Mouse (Mus musculus): ENCODE results near the gene Eif4a2. TPM values are rescaled to one million over a fixed set of nuclear protein-coding genes. Genes with fewer than 3 reads are reported as not detected.
A peak's percentile ranks its signal among the peaks of the same experiment; 100 is the strongest.

Gene Eif4a2
- total RNA-seq, 2 experiments from 2014 or later: 900 to 999 TPM

DNA sequence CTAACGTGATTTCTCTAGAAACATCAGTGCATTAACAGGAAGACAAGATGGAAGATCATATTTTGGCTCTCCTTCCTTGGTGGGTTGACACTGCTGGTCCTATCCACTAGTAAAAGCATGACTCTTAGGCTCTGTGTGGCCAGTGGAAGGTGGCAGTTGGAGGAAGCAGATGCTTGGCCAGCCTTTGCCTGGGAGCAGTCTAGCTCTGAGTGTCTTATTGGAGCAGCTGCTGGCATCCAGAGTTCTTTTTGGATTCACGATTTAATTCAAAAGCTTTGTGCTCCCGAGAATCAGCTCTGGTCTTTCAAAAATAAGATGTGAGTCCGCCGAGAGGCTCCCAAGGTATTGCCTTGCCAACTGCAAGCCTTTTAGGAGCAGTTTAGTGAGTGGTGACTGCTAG, 38.0 kb downstream of the Eif4a2 start:
- DNase-seq: no peak

DNA sequence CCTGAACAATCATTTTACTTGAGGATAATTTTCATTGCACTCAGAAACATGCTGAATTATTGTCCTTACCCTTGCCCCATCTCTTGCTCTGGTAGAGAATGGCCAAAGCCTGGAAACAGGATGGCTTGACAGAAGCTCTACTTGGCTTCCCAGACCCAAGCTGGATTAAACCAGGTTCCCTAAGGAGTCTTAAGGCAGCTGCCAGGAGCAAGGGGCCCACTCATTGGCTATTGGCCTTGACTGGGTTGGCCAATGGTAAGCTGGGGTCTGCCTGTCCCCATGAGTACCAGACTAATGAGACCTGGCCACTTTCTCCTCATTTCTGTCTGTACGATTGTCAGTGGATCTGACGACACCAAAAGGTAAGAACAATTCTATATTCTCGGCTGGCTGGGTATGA, 39.0 kb downstream of the Eif4a2 start, which contains the start of gene Adipoq:
Gene Adipoq, plus strand, starts transcription at position 257 of the 400 bp plus-strand sequence.
- DNase-seq: no peak

DNA sequence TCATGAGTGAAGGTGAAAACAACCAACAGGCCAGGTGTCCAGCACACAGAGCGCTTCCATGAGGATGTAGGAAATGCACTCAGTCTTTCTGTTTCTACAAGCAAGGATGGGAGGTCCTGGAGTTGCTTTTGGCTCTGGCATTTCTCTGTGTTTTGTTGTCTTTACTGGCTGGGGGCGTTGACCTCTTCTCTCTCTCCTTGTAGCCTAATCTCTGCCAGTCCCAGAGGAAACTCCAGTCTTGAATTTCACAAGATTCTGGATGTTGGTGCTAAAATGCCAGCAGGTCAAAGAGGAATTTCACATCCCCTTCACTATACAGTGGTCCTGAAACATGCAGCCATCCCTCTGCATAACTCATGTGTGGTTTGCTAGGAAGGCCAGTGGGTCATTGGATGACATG, 41.7 kb downstream of the Eif4a2 start:
- DNase-seq: no peak

DNA sequence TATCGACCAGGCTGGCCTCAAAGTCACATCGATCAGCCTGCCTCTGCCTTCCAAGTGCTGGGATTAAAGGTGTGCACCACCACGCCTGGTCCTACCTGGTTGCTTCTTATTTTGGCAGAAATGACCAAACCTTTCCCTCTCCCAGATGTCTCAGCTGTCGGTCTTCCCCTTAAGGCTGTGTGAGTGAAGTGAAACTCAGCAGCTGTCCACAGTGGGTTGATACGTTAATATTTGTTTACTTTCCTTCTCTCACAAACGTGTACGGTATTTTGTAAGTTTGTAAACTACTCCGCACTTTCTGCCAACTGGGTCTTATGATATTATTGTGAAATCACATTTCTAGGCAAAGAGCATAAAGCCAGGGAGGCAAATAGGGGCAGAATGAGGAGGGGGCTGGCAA, 42.2 kb downstream of the Eif4a2 start:
- no peak for DNase-seq

DNA sequence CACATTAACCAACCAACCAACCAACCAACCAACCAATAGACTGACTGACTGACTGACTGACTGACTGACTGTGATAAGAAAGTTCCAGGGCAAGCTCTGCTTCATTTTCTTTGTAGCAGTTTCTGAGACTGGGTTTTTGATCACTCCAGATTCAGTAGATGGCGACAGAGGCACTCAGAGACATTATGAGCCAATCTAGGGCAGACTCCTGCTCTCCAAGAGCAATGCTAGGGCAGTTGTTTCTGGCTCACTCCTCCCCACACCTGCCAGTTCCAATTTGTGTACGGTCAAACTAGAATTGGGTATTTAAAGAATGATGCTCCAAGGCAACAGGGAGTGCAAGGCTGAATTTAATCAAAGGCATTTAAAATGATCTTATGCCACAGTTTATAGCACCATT, 44.2 kb downstream of the Eif4a2 start:
- DNase-seq: peak in 1 of 2 experiments; percentile 27

DNA sequence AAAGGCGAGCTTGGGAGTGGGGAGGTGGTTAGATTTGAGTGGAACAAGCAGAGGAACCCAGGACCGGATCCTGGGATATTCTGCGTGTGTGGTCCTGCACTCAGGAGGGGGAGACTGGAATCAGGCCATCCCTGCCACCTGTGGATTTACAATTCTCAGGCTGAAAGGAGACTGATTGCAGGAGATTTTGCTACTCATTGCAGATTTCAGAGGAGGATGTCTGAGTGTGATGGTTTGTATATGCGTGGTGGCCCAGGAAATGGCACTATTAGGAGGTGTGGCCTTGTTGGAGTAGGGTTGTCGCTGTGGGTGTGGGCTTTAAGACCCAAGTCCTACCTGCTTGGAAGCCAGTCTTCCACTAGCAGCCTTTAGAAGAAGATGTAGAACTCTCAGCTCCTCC, 47.0 kb downstream of the Eif4a2 start:
- DNase-seq: no peak

DNA sequence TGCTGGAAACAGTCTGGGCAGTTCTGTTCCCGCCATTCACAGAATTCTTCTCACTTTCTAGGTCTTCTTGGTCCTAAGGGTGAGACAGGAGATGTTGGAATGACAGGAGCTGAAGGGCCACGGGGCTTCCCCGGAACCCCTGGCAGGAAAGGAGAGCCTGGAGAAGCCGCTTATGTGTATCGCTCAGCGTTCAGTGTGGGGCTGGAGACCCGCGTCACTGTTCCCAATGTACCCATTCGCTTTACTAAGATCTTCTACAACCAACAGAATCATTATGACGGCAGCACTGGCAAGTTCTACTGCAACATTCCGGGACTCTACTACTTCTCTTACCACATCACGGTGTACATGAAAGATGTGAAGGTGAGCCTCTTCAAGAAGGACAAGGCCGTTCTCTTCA, 49.8 kb downstream of the Eif4a2 start:
- no peak for DNase-seq

DNA sequence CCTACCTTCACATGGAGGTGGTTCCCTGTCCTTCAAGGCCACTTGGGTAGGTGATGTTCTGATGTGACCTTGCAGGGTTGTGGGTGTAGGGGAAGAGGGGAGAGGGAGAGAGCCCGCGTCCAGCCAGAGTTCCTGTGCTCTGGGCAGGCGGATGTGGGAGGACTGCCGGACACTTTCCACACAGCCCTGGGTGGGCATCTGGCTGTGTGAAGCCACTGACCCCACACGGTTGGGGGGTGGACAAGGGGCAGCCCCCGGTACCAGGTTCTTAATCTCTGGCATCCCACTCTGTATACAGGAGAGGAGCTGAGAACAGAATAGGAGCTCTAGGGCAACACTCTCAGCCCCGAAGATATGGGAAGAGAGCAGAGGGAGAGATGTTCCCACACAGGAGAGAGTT, 51.0 kb downstream of the Eif4a2 start:
- no peak for DNase-seq

DNA sequence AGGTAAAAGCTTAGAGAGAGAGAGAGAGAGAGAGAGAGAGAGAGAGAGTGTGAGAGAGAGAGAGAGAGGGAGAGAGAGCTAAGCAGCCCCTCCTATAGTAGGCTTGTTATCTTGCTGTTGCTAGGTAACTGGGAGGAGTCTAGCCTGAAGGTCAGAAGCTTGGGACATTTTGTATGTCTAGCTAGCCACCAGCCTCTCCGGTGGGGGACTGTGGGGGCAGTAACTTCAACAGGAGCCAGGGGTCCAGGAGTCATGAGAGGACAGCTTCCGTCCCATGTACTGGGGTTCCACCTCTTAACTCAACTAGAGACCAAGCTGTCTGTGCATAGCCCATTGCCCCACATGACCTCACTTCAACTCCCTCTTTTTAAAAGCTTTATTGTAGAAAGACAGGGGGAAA, 51.7 kb downstream of the Eif4a2 start:
- DNase-seq: no peak

DNA sequence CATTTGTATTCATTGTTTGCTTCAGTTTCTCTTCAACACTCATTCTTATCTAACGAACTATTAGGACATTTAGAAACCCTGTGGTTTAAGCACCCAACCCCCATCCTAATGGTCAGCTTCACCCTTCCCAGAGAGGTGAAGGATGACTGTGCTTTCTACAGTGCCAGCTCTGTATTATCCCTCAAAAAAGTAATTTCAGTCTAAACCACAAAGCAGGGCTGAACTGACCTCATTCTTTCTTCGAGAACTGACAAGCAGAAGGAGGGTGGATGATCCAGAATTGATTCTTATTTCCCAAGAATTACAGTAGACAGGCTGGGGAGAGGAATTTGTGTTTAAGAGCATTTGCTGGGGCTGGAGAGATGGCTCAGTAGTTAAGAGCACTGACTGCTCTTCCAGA, 52.5 kb downstream of the Eif4a2 start:
- no peak for DNase-seq

DNA sequence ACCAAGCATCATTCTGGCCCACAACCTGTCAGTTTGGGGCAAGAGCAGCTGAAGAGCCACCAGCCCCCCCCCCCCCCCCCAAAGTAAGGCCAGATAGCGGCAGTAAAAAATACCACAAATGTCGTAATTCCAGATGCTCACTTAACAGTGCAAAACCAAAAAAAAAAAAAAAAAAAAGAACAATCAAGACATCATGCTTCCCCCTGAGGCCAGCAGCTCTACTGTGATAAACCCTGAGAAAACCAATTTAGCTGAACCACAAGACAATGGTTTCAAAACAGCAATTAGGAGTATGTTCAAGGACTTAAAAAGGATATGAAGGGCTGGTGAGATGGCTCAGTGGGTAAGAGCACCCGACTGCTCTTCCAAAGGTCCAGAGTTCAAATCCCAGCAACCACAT, 54.9 kb downstream of the Eif4a2 start:
- no peak for DNase-seq

Small RNA genes lying within 50 kb of the gene (microRNA-seq; reads per million reads assigned to microRNA genes)
- gene Gm49346: 0.63 to 0.90 reads per million in 2 experiments

Other genes with a start within 250 kb of the Eif4a2 start
- 10 to 100 TPM; 15.2 to 15.8 TPM for gene Tbccd1, start 249.8 kb upstream of the Eif4a2 start, total RNA-seq (2021)
- 10 to 100 TPM; 69.9 to 82.3 TPM for gene Dnajb11, start 249.6 kb upstream of the Eif4a2 start, total RNA-seq (2021)
- gene Ahsg, start 216.2 kb upstream of the Eif4a2 start, total RNA-seq (2021): not detected
- not detected for gene Fetub, start 189.1 kb upstream of the Eif4a2 start, total RNA-seq (2021)
- not detected for gene Hrg, start 156.4 kb upstream of the Eif4a2 start, total RNA-seq (2021)
- not detected for gene Kng2, start 78.0 kb upstream of the Eif4a2 start, total RNA-seq (2021)
- gene Kng1, start 49.6 kb upstream of the Eif4a2 start, total RNA-seq (2021): not detected
- gene Rfc4, start 20.3 kb downstream of the Eif4a2 start, total RNA-seq (2021): 1 to 10 TPM; 3.3 to 4.2 TPM
- gene Adipoq, start 39.1 kb downstream of the Eif4a2 start, total RNA-seq (2021): not detected
- gene St6gal1, start 117.3 kb downstream of the Eif4a2 start, total RNA-seq (2021): 10 to 100 TPM; 16.5 to 18.1 TPM

Data from layer of hippocampus, postnatal 36 days (tissue).